Mouse (Mus musculus): ENCODE results near the gene Rnf213. TPM values are rescaled to one million over a fixed set of nuclear protein-coding genes. Genes with fewer than 3 reads are reported as not detected.

The Rnf213 gene
- total RNA-seq, 1 experiment = 37.3 TPM

GRCm38 (mm10) chr11:119503675-119504074 is 110.8 kb downstream of the Rnf213 start:
- no peak overlapping the region for H3K4me3 ChIP-seq (ENCODE audit: insufficient read depth in 1 of 2, low read depth in 1 of 2, low read length in 2 of 2, poor library complexity in 1 of 2, severe bottlenecking in 1 of 2)
- no peak overlapping the region for H3K9ac ChIP-seq (ENCODE audit: insufficient read depth, low read depth, low read length, poor library complexity, severe bottlenecking)
- in situ Hi-C loops (cut with MboI; ENCODE audit: low sequenced_read_pairs in 2 of 2, unreplicated experiment in 2 of 2) = loop anchor here (5.0 to 25.0 kb wide), 2 partner anchors 404 to 409 kb away; partner anchors contain the start of gene Chmp6 (in 1 of the 2)
- no peaks in the 10 kb centered on the region for H3K9me3 ChIP-seq (ENCODE audit: control insufficient read depth, insufficient read depth, low read depth, low read length)
- H3K36me3 ChIP-seq (ENCODE audit: control insufficient read depth, insufficient read depth, low read length, poor library complexity, severe bottlenecking) = peaks cover 16% of the 10 kb centered on the region; the same call in 1 of the 2 replicates
- H3K27ac ChIP-seq (ENCODE audit: insufficient read depth, low read depth, low read length, poor library complexity, severe bottlenecking) = no peak overlapping the region
- peak; percentile 51 for DNase-seq (ENCODE audit: low read depth, low spot score)
- TF ChIP-seq ZC3H11A (IDR thresholded peaks at IDR 0.05; ENCODE audit: borderline replicate concordance, low read depth, low read length) (peak; percentile 65; the same call in 1 of the 2 replicates), CHD2 (IDR thresholded peaks at IDR 0.05; ENCODE audit: low read depth, low read length) (no peak)
- no peaks in the 10 kb centered on the region for H3K4me1 ChIP-seq (ENCODE audit: control insufficient read depth in 2 of 2, insufficient read depth in 2 of 2, low read length in 2 of 2, poor library complexity in 1 of 2)

- Histone ChIP-seq H3K4me3 (ENCODE audit: insufficient read depth in 1 of 2, low read depth in 1 of 2, low read length in 2 of 2, poor library complexity in 1 of 2, severe bottlenecking in 1 of 2) (no peak overlapping the region), H3K9me3 (ENCODE audit: control insufficient read depth, insufficient read depth, low read depth, low read length) (no peaks in the 10 kb centered on the region), H3K9ac (ENCODE audit: insufficient read depth, low read depth, low read length, poor library complexity, severe bottlenecking) (no peak overlapping the region), H3K36me3 (ENCODE audit: control insufficient read depth, insufficient read depth, low read length, poor library complexity, severe bottlenecking) (peaks cover 16% of the 10 kb centered on the region; the same call in 1 of the 2 replicates), H3K27ac (ENCODE audit: insufficient read depth, low read depth, low read length, poor library complexity, severe bottlenecking) (no peak overlapping the region), H3K4me1 (ENCODE audit: control insufficient read depth in 2 of 2, insufficient read depth in 2 of 2, low read length in 2 of 2, poor library complexity in 1 of 2) (no peaks in the 10 kb centered on the region)
- in situ Hi-C loops (cut with MboI; ENCODE audit: low sequenced_read_pairs in 2 of 2, unreplicated experiment in 2 of 2) = loop anchor here in 1 of 2 experiments (25.0 kb wide), 1 partner anchor 406 kb away; the partner anchor contains the start of gene Chmp6
- TF ChIP-seq ZNF384 (IDR thresholded peaks at IDR 0.05; ENCODE audit: low read depth, low read length) (no peak), MAFK (IDR thresholded peaks at IDR 0.05; ENCODE audit: insufficient read depth, low read depth, low read length) (no peak), ZC3H11A (IDR thresholded peaks at IDR 0.05; ENCODE audit: borderline replicate concordance, low read depth, low read length) (no peak), CHD2 (IDR thresholded peaks at IDR 0.05; ENCODE audit: low read depth, low read length) (no peak), HCFC1 (IDR thresholded peaks at IDR 0.05; ENCODE audit: borderline replicate concordance, insufficient read depth, low read length) (no peak)
- DNase-seq (ENCODE audit: low read depth, low spot score) = no peak
Observed at GRCm38 (mm10) chr11:119506386-119506785, 113.5 kb downstream of the Rnf213 start.

GRCm38 (mm10) chr11:119507772-119508171 is 114.9 kb downstream of the Rnf213 start:
- H3K4me3 ChIP-seq (ENCODE audit: insufficient read depth in 1 of 2, low read depth in 1 of 2, low read length in 2 of 2, poor library complexity in 1 of 2, severe bottlenecking in 1 of 2) = no peak overlapping the region
- no peaks in the 10 kb centered on the region for H3K9me3 ChIP-seq (ENCODE audit: control insufficient read depth, insufficient read depth, low read depth, low read length)
- H3K4me1 ChIP-seq (ENCODE audit: control insufficient read depth in 2 of 2, insufficient read depth in 2 of 2, low read length in 2 of 2, poor library complexity in 1 of 2) = no peaks in the 10 kb centered on the region; a peak in 1 of 4 replicates
- TF ChIP-seq ZNF384 (IDR thresholded peaks at IDR 0.05; ENCODE audit: low read depth, low read length) = no peak
- no peak for TF ChIP-seq CHD2 (IDR thresholded peaks at IDR 0.05; ENCODE audit: low read depth, low read length)
- TF ChIP-seq MAFK (IDR thresholded peaks at IDR 0.05; ENCODE audit: insufficient read depth, low read depth, low read length) = no peak
- TF ChIP-seq HCFC1 (IDR thresholded peaks at IDR 0.05; ENCODE audit: borderline replicate concordance, insufficient read depth, low read length) = no peak
- no peak for TF ChIP-seq ZC3H11A (IDR thresholded peaks at IDR 0.05; ENCODE audit: borderline replicate concordance, low read depth, low read length)
- in situ Hi-C loops (cut with MboI; ENCODE audit: low sequenced_read_pairs in 2 of 2, unreplicated experiment in 2 of 2) = loop anchor here in 1 of 2 experiments (25.0 kb wide), 1 partner anchor 405 kb away; the partner anchor contains the start of gene Chmp6
- peaks cover 12% of the 10 kb centered on the region; the same call in 1 of the 2 replicates for H3K36me3 ChIP-seq (ENCODE audit: control insufficient read depth, insufficient read depth, low read length, poor library complexity, severe bottlenecking)
- no peak overlapping the region for H3K27ac ChIP-seq (ENCODE audit: insufficient read depth, low read depth, low read length, poor library complexity, severe bottlenecking)
- no peak for DNase-seq (ENCODE audit: low read depth, low spot score)
- no peak overlapping the region for H3K9ac ChIP-seq (ENCODE audit: insufficient read depth, low read depth, low read length, poor library complexity, severe bottlenecking)

GRCm38 (mm10) chr11:119509165-119509776 is 116.4 kb downstream of the Rnf213 start:
- no peak overlapping the region for H3K4me3 ChIP-seq (ENCODE audit: insufficient read depth in 1 of 2, low read depth in 1 of 2, low read length in 2 of 2, poor library complexity in 1 of 2, severe bottlenecking in 1 of 2)
- no peak for DNase-seq (ENCODE audit: low read depth, low spot score)
- no peak for TF ChIP-seq HCFC1 (IDR thresholded peaks at IDR 0.05; ENCODE audit: borderline replicate concordance, insufficient read depth, low read length)
- no peak for TF ChIP-seq CHD2 (IDR thresholded peaks at IDR 0.05; ENCODE audit: low read depth, low read length)
- TF ChIP-seq MAFK (IDR thresholded peaks at IDR 0.05; ENCODE audit: insufficient read depth, low read depth, low read length) = no peak
- TF ChIP-seq ZC3H11A (IDR thresholded peaks at IDR 0.05; ENCODE audit: borderline replicate concordance, low read depth, low read length) = no peak
- no peak for TF ChIP-seq ZNF384 (IDR thresholded peaks at IDR 0.05; ENCODE audit: low read depth, low read length)
- H3K27ac ChIP-seq (ENCODE audit: insufficient read depth, low read depth, low read length, poor library complexity, severe bottlenecking) = no peak overlapping the region
- peaks cover 12% of the 10 kb centered on the region; the same call in 1 of the 2 replicates for H3K36me3 ChIP-seq (ENCODE audit: control insufficient read depth, insufficient read depth, low read length, poor library complexity, severe bottlenecking)
- H3K4me1 ChIP-seq (ENCODE audit: control insufficient read depth in 2 of 2, insufficient read depth in 2 of 2, low read length in 2 of 2, poor library complexity in 1 of 2) = no peaks in the 10 kb centered on the region; a peak in 1 of 4 replicates
- H3K9me3 ChIP-seq (ENCODE audit: control insufficient read depth, insufficient read depth, low read depth, low read length) = no peaks in the 10 kb centered on the region
- no peak overlapping the region for H3K9ac ChIP-seq (ENCODE audit: insufficient read depth, low read depth, low read length, poor library complexity, severe bottlenecking)
- in situ Hi-C loops (cut with MboI; ENCODE audit: low sequenced_read_pairs in 2 of 2, unreplicated experiment in 2 of 2) = loop anchor here in 1 of 2 experiments (25.0 kb wide), 1 partner anchor 403 kb away; the partner anchor contains the start of gene Chmp6

All from ES-E14 (cell line).